Mouse (Mus musculus): ENCODE data around the gene Stxbp4. TPM values are rescaled to one million over a fixed set of nuclear protein-coding genes. Genes with fewer than 3 reads are reported as not detected.
A peak's percentile ranks its signal among the peaks of the same experiment; 100 is the strongest.

Gene Stxbp4
- 34.9 and 36.5 TPM in 2 replicates for polyA plus RNA-seq (2015; fragmentation: Nextera tagmentation; extraction: Ambion mirVana)

DNA sequence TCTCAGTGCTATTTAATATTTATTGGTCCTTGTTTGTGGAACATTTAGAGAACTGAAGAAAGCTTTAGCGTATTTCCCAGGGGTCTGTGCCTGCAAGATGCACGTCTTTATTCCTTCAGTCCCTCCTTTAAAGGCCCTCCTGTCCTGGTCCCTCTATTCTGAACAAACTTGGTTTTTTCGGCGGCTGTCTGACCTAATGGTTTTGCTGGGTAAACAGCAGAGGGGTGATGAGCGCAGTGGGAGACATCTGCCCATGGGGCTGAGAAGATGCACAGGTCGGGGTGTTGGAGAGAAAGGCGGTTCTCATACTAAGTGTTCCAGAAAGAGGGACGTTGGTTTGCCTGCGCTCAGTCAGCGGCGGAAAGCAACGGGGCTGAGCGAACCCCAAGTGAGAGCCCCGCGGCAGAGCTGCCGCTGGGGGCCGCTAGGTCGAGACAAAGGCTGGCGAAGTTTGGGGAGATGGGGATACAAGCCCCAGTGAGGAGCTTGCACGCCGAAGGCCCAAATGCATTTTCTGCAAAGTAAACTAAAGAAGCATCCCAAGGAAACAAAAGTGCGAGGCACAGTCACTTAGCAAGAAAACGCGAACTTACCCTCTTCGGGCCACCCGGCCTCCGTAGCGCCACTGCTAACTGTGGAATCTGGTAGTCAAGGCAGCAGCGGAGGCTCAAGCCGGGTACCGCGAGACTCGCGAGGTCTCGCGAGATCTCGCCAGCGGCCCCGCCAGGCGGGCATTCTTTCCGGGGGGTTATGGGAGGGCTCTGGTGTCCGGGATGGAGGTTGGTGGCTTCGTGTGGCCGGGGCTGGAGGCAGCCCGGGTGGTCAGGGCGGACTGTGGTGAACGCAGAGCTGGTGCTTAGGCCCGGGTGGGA is at the start of gene Stxbp4, which contains the start of gene Cox11:
Stxbp4 (minus strand) TSS at position 645 of the 872 bp plus-strand sequence.
Cox11 (plus strand) TSS at position 734 of the 872 bp plus-strand sequence.
- Histone ChIP-seq H3K4me2 (replicated peaks) (peak within 1 kb of the TSS; percentile 73), H3K27me3 (no peaks in the 10 kb centered on the region), H3K9me3 (no peaks in the 10 kb centered on the region), H3K36me3 (peaks cover 17% of the 10 kb centered on the region), H3K4me3 (peak within 1 kb of the TSS; percentile 96), H3K9ac (peak within 1 kb of the TSS; percentile 96), H3K4me1 (peaks cover 20% of the 10 kb centered on the region), H3K27ac (peak within 1 kb of the TSS; percentile 95)
- peak; percentile 96 for ATAC-seq (ENCODE audit: low FRiP score, low read depth)
- WGBS = under 1% methylated on average over 48 of the region's 48 CpGs

DNA sequence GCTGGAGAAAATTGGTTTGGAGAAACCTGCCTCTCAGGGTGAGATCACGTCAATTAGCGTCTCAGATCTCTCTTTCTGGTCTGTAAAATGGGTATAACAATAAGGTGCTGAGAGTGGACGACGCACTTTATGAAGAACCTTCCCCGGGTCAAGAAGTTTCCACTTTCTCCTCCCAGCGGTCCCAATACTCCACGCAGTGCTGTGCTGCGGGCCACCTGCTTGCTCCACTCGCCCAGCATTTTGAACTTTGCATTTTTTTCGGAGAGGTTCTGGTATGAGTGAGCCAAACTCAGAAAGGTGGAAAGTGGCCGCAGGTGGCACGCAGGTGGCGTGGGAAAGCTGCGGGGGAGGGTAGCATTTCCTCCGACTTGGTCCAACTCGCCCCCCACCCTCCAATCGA is 49.2 kb upstream of the Stxbp4 start:
- Histone ChIP-seq H3K27ac (no peak overlapping the region), H3K4me1 (peaks cover 15% of the 10 kb centered on the region), H3K36me3 (peaks cover 7% of the 10 kb centered on the region; the same call in 1 of the 2 replicates), H3K4me3 (peak overlapping the region; percentile 62), H3K27me3 (peaks cover 32% of the 10 kb centered on the region), H3K9me3 (0 out of 2 replicates have a peak, but pooled peaks cover 5% of the 10 kb centered on the region), H3K9ac (peak overlapping the region; percentile 67), H3K4me2 (replicated peaks) (peak overlapping the region; percentile 85)
- 2% methylated on average over 17 of the region's 17 CpGs for WGBS
- ATAC-seq (ENCODE audit: low FRiP score, low read depth) = peak; percentile 17; the same call in 1 of the 2 replicates

DNA sequence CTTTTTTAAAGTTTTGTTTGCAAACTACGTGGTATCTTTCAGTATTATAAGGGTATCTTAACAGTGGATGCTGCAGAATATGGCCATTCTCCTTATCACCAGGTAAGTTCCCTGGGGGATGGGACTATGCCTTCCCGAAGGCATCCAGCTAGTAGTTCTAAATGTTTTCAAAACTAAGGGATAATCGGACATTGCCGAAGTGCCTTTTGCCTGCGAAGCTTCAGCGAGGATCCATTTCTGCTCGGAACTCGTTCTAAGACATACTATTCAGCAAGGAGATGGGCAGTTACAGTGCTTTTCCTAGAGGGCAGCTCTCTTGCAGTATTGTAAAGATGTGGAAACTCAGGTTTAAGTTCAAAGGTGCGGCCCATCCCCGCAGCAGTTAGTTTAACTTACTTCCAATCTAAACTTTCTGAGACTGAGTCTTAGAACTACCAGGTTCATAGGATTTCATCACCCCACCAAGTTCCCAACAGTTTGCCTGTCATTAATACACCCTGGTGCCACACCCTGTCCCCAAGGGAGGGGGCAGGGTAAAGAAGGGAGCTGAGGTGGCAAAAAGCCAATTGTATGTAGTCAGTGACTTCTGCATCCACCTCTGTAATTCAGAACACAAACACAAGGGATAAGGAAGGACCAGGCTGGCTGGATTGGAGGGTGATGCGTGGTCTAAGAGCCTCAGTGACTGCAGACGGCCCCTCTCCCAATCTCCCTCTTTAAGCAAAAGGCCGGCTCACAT is 48.6 kb upstream of the Stxbp4 start:
- Histone ChIP-seq H3K4me1 (peaks cover 15% of the 10 kb centered on the region), H3K9ac (peak overlapping the region; percentile 67; the same call in 1 of the 2 replicates), H3K4me3 (peak overlapping the region; percentile 62), H3K27me3 (peaks cover 32% of the 10 kb centered on the region), H3K36me3 (peaks cover 7% of the 10 kb centered on the region; the same call in 1 of the 2 replicates), H3K9me3 (0 out of 2 replicates have a peak, but pooled peaks cover 5% of the 10 kb centered on the region), H3K27ac (no peak overlapping the region), H3K4me2 (replicated peaks) (peak overlapping the region; percentile 85)
- WGBS = 69% methylated on average over 13 of the region's 13 CpGs
- 0 out of 2 replicates have a peak, but pooled peaks have one; percentile 3 for ATAC-seq (ENCODE audit: low FRiP score, low read depth)

DNA sequence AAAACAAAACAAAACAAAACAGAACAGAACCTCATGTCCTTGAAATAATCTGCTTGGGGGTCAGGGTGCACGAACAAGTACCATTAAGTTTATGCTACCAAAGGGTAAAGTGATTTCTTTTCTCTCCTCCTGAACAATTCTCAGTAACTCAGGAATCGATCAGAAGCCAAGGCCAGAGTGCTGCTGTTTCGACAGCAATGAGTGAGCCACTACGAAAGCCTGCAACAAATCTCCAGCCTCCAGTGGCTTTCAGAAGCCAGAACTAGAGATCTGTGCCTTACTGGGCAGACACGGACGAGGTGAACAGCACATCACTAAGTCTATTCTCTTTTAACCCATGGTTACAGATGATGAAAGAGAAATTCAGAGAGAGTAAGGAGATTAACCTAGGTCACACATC is 47.3 kb upstream of the Stxbp4 start:
- no peak overlapping the region for H3K4me3 ChIP-seq
- no peak for ATAC-seq (ENCODE audit: low FRiP score, low read depth)
- WGBS = 73% methylated on average over 6 of the region's 6 CpGs
- no peak overlapping the region for H3K9ac ChIP-seq
- peaks cover 7% of the 10 kb centered on the region; the same call in 1 of the 2 replicates for H3K36me3 ChIP-seq
- peaks cover 15% of the 10 kb centered on the region for H3K4me1 ChIP-seq
- peaks cover 32% of the 10 kb centered on the region for H3K27me3 ChIP-seq
- H3K27ac ChIP-seq = no peak overlapping the region
- H3K4me2 ChIP-seq (replicated peaks) = no peak overlapping the region
- H3K9me3 ChIP-seq = 0 out of 2 replicates have a peak, but pooled peaks cover 5% of the 10 kb centered on the region

DNA sequence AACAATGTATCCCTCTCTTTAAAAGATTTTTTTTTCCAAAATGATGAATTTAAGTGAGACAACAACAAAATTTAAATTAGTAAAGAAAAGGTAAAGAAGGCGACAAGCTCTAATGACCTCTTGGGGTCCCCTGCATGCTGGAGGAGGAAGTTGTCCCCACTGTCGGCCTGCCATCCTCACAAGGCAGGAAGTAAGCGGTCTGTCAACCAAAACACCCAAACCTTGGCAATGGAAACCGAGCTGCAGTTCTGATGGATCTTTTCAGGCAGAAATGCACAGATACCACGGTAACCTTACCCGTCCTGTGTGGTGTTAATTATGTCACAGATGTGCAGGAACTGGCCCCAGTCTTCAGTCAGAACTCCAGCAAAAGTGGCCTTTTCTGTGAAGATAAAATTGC is 46.9 kb upstream of the Stxbp4 start:
- WGBS = 45% methylated on average over 6 of the region's 6 CpGs
- peaks cover 32% of the 10 kb centered on the region for H3K27me3 ChIP-seq
- peaks cover 7% of the 10 kb centered on the region; the same call in 1 of the 2 replicates for H3K36me3 ChIP-seq
- H3K4me3 ChIP-seq = no peak overlapping the region
- 0 out of 2 replicates have a peak, but pooled peaks cover 5% of the 10 kb centered on the region for H3K9me3 ChIP-seq
- H3K4me1 ChIP-seq = peaks cover 15% of the 10 kb centered on the region
- no peak overlapping the region for H3K4me2 ChIP-seq (replicated peaks)
- no peak for ATAC-seq (ENCODE audit: low FRiP score, low read depth)
- H3K27ac ChIP-seq = no peak overlapping the region
- H3K9ac ChIP-seq = no peak overlapping the region

DNA sequence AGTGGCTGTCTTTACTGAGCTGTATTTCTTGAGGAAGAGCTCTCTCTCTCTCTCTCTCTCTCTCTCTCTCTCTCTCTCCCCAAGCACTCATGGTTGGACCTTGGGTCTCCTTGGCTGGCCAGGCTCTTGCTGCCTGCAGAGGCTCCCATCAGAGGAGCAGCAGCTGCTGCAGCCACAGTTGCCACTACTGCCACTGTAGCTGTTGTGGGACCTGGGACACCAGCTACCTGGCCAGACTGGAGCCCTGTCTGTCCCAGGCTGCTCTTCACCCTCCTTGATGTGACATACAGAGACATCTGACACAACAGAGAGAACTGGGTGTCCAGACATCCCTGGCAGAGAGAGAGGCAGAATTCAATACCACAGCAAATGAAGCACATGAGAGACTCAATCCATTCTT is 43.3 kb upstream of the Stxbp4 start:
- ATAC-seq (ENCODE audit: low FRiP score, low read depth) = no peak
- Histone ChIP-seq H3K27me3 (peaks cover 4% of the 10 kb centered on the region), H3K4me1 (no peaks in the 10 kb centered on the region), H3K9me3 (no peaks in the 10 kb centered on the region), H3K27ac (no peak overlapping the region), H3K36me3 (peaks cover 7% of the 10 kb centered on the region; the same call in 1 of the 2 replicates), H3K9ac (no peak overlapping the region), H3K4me3 (no peak overlapping the region), H3K4me2 (replicated peaks) (no peak overlapping the region)

DNA sequence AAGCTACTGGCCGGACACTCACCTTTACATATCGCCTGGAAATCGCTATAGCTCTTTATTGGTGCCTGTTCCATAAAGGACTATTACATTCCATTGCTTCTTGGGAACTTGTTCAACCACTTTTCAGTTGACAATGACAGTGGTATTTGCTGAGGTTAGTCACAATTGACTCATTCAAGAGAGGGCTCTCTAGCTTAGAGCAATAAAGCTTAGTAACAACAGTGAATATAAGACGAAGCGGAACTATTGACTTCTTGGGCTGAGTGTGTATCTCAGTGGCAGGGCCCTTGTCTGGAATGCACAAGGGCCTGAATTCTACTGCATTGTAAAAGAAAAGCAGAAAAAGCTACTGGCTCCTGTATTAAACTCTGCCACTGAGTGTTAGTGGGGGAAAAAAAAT is 40.7 kb upstream of the Stxbp4 start:
- no peak overlapping the region for H3K4me3 ChIP-seq
- H3K36me3 ChIP-seq = peaks cover 7% of the 10 kb centered on the region; the same call in 1 of the 2 replicates
- no peak overlapping the region for H3K27ac ChIP-seq
- H3K9ac ChIP-seq = no peak overlapping the region
- no peak for ATAC-seq (ENCODE audit: low FRiP score, low read depth)
- no peak overlapping the region for H3K4me2 ChIP-seq (replicated peaks)
- H3K9me3 ChIP-seq = no peaks in the 10 kb centered on the region
- no peaks in the 10 kb centered on the region for H3K4me1 ChIP-seq
- 93% methylated on average over 5 of the region's 5 CpGs for WGBS
- no peaks in the 10 kb centered on the region for H3K27me3 ChIP-seq

DNA sequence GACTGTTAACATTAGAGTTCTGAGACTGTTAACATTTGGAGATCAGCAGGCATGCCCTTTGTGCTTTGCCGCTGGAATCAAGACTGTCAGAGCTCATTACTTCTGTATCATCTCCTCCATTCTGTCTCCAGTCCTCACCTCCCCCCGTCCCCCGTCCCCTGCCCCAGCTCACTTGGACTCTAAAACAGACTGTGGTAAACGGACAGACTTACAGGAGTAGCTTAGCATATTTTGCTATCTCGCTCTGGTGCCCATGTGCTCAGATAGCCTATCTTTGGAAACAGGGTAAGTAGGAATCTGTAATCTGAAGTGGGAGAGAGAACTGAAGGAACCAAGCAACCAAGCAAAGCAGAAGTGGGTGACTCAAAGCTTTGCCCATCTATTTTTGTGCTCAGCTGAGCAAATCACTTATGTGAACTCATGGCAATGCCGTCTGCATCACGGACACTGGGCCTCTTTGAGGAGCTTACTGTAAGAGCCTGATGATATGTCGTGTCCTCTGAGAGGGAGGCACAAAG is 39.9 kb upstream of the Stxbp4 start:
- Histone ChIP-seq H3K27ac (no peak overlapping the region), H3K36me3 (peaks cover 7% of the 10 kb centered on the region; the same call in 1 of the 2 replicates), H3K4me1 (no peaks in the 10 kb centered on the region), H3K27me3 (no peaks in the 10 kb centered on the region), H3K9me3 (no peaks in the 10 kb centered on the region), H3K9ac (no peak overlapping the region), H3K4me3 (no peak overlapping the region), H3K4me2 (replicated peaks) (no peak overlapping the region)
- WGBS = 89% methylated on average over 8 of the region's 8 CpGs
- no peak for ATAC-seq (ENCODE audit: low FRiP score, low read depth)

DNA sequence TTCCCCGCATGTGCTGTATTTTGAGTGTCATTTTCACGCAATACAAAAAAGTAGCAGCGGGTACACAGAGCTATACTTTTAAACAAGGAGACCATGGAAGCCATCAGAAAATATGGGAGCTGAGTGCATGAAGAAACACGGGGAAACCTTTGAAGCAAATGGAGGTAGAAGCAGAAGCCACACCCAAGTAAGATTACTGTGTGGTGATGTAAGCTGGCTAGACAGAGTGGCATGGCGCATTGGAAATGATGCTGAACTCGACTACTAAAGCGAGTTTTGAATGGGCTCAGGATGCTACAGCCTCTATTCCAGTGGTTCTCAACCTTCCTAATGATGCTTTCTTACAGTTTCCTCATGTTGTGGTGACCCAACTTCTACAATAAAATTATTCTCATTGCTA is 39.1 kb upstream of the Stxbp4 start:
- H3K27me3 ChIP-seq = no peaks in the 10 kb centered on the region
- 90% methylated on average over 7 of the region's 7 CpGs for WGBS
- H3K9me3 ChIP-seq = no peaks in the 10 kb centered on the region
- H3K9ac ChIP-seq = no peak overlapping the region
- H3K4me1 ChIP-seq = no peaks in the 10 kb centered on the region
- H3K27ac ChIP-seq = no peak overlapping the region
- no peak overlapping the region for H3K4me3 ChIP-seq
- no peak overlapping the region for H3K4me2 ChIP-seq (replicated peaks)
- ATAC-seq (ENCODE audit: low FRiP score, low read depth) = no peak
- H3K36me3 ChIP-seq = no peaks in the 10 kb centered on the region

DNA sequence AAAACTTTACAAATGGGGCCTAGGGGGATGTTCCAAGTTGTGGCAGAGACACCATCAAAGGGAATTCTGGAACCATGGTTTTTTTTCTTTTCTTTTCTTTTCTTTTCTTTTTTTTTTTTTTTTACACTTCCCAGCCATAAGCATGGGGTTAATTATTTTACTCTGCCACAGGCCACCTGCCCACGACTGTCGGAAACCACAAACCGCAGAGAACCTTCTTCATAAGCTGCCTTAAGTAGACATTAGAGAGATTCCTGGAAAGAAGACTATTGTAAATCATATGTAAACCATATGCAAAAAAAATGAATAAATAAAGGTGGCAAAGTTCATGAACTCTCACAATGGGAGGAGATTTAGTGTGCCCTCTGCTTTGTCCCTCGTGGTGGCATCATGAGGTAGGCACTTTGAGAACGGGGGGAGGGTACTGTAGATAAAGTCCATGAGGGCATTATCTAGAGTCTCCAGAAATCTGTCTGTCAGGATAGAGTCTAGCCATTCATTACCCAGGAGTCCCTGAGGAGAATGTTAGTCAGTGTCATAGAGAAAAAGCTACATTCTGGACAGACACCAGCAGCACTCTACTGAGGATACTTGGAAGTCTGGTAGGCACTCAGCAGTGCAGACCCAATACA is 37.7 kb upstream of the Stxbp4 start:
- no peak for ATAC-seq (ENCODE audit: low FRiP score, low read depth)
- H3K36me3 ChIP-seq = no peaks in the 10 kb centered on the region

DNA sequence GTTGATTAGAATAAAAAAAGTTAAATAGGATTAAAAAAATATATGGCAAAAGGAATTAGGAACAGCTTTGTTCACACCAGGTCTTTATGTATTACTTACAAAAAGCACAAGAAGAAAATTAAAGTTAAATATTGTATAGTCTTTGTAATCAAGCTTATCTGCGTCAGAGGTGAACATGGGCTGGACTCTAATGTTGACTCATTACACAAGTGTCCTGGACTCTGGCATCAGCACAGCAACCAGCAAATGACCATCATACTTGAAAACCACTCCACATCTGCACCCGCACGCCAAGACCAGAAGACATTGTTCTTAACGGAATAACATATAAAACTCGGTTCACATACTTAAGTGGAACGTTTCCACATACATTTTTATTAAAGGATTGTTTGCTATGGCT is 29.4 kb upstream of the Stxbp4 start:
- H3K9me3 ChIP-seq = no peaks in the 10 kb centered on the region
- H3K9ac ChIP-seq = no peak overlapping the region

More for the DNA sequence above, 37.7 kb upstream of the Stxbp4 start:
- H3K4me2 ChIP-seq (replicated peaks) = no peak overlapping the region
- WGBS = 77% methylated on average over 5 of the region's 5 CpGs
- no peak overlapping the region for H3K9ac ChIP-seq
- H3K4me3 ChIP-seq = no peak overlapping the region
- no peak overlapping the region for H3K27ac ChIP-seq
- no peaks in the 10 kb centered on the region for H3K4me1 ChIP-seq
- H3K27me3 ChIP-seq = no peaks in the 10 kb centered on the region
- H3K9me3 ChIP-seq = no peaks in the 10 kb centered on the region

More for the DNA sequence above, 29.4 kb upstream of the Stxbp4 start:
- Histone ChIP-seq H3K27me3 (no peaks in the 10 kb centered on the region), H3K27ac (no peak overlapping the region), H3K4me2 (replicated peaks) (no peak overlapping the region), H3K4me3 (no peak overlapping the region), H3K4me1 (peaks cover 38% of the 10 kb centered on the region), H3K36me3 (peaks cover 5% of the 10 kb centered on the region; the same call in 1 of the 2 replicates)
- no peak for ATAC-seq (ENCODE audit: low FRiP score, low read depth)
- 59% methylated on average over 6 of the region's 6 CpGs for WGBS

All from limb, embryonic 13.5 days (tissue).